Mouse (Mus musculus) CH12.LX (cell line): Measurements from ENCODE around the gene Ctbp2. TPM values are rescaled to one million over a fixed set of nuclear protein-coding genes. Genes with fewer than 3 reads are reported as not detected.

Experiments
- DNase-seq: peaks from one replicate; pipeline ENCODE4 v3.0.0-alpha.2; 2013; ENCODE audit errors: extremely low read depth
- H3K27ac ChIP-seq: 2 replicates; pipeline ENCODE4 v1.5.1; 2012; ENCODE audit warnings: low read depth, mild to moderate bottlenecking, control low read depth, moderate library complexity; ENCODE audit not compliant: insufficient read depth
- H3K27me3 ChIP-seq: replicated peaks from 2 replicates; pipeline ENCODE3; 2012; ENCODE audit warnings: inconsistent platforms
- H3K36me3 ChIP-seq, 2 experiments: replicated peaks in 1 of 2; 2 replicates each; pipeline versions ENCODE3 to v1.6.1; 2012; ENCODE audit warnings: inconsistent platforms in 1 of 2, low read length in 1 of 2, mild to moderate bottlenecking in 1 of 2, mixed read lengths in 1 of 2, moderate library complexity in 1 of 2; ENCODE audit not compliant: control insufficient read depth in 1 of 2, insufficient read depth in 1 of 2
- H3K4me1 ChIP-seq, 2 experiments: 2 replicates each; pipeline ENCODE4 v1.6.1; 2012; ENCODE audit warnings: inconsistent platforms in 1 of 2, moderate library complexity in 1 of 2; ENCODE audit not compliant: insufficient read depth in 2 of 2, control insufficient read depth in 1 of 2
- H3K4me2 ChIP-seq: 2 replicates; pipeline ENCODE4 v1.6.1; 2012; ENCODE audit warnings: low read depth, mild to moderate bottlenecking, control low read depth; ENCODE audit not compliant: poor library complexity, insufficient read depth, severe bottlenecking
- H3K4me3 ChIP-seq, 3 experiments: fragments of 150-350 bp in 1 of 3; sonication (generic) in 1 of 3; replicated peaks in 1 of 3; 2 replicates each; pipeline versions ENCODE3 to v1.5.1; 2011 to 2012; ENCODE audit warnings: low read depth in 2 of 3, low read length in 2 of 3, mild to moderate bottlenecking in 2 of 3, moderate library complexity in 2 of 3, control low read depth in 1 of 3, improper control_type of control experiment in 1 of 3, inconsistent platforms in 1 of 3, mixed read lengths in 1 of 3; ENCODE audit not compliant: poor library complexity in 1 of 3
- H3K79me2 ChIP-seq: replicated peaks from 2 replicates; pipeline ENCODE4 v1.6.1; 2012; ENCODE audit warnings: mild to moderate bottlenecking, moderate library complexity; ENCODE audit not compliant: control insufficient read depth, poor library complexity, insufficient read depth, severe bottlenecking; ENCODE audit errors: extremely low read depth
- H3K9ac ChIP-seq: 2 replicates; pipeline ENCODE4 v1.6.1; 2012; ENCODE audit warnings: low read depth, mild to moderate bottlenecking, control low read depth, moderate library complexity; ENCODE audit not compliant: insufficient read depth
- H3K9me3 ChIP-seq: replicated peaks from 2 replicates; pipeline ENCODE3; 2012; ENCODE audit warnings: low read length, inconsistent platforms, mixed read lengths
- CHD1 ChIP-seq: IDR thresholded peaks from 2 replicates; pipeline ENCODE4 v1.6.1; 2012; ENCODE audit warnings: low read depth, low read length, improper control_type of control experiment, inconsistent platforms
- CHD2 ChIP-seq: IDR thresholded peaks from 2 replicates; pipeline ENCODE4 v1.6.1; 2011; ENCODE audit warnings: low read length, improper control_type of control experiment
- E2F4 ChIP-seq: IDR thresholded peaks from 2 replicates; pipeline ENCODE4 v1.6.1; 2011; ENCODE audit warnings: low read depth, low read length, improper control_type of control experiment; ENCODE audit not compliant: insufficient replicate concordance
- GABPA ChIP-seq: IDR thresholded peaks from 2 replicates; pipeline ENCODE4 v1.6.1; 2012; ENCODE audit warnings: low read depth, low read length, improper control_type of control experiment, inconsistent platforms; ENCODE audit not compliant: insufficient replicate concordance
- JUN ChIP-seq: IDR thresholded peaks from 2 replicates; pipeline ENCODE4 v1.6.1; 2011; ENCODE audit warnings: low read depth, mild to moderate bottlenecking, low read length, improper control_type of control experiment, moderate library complexity; ENCODE audit not compliant: insufficient read depth
- MAFK ChIP-seq: IDR thresholded peaks from 2 replicates; pipeline ENCODE4 v1.6.1; 2011; ENCODE audit warnings: low read length, improper control_type of control experiment; ENCODE audit not compliant: insufficient replicate concordance
- MAZ ChIP-seq: IDR thresholded peaks from 2 replicates; pipeline ENCODE4 v1.6.1; 2012; ENCODE audit warnings: low read depth, mild to moderate bottlenecking, inconsistent platforms, low read length, improper control_type of control experiment, moderate library complexity
- MXI1 ChIP-seq: IDR thresholded peaks from 2 replicates; pipeline ENCODE4 v1.6.1; 2011; ENCODE audit warnings: mild to moderate bottlenecking, low read depth, low read length, improper control_type of control experiment
- POLR2AphosphoS2 ChIP-seq: IDR thresholded peaks from 2 replicates; pipeline ENCODE4 v1.6.1; 2011; ENCODE audit warnings: low read depth, low read length, improper control_type of control experiment
- RAD21 ChIP-seq: IDR thresholded peaks from 2 replicates; pipeline ENCODE4 v1.6.1; 2011; ENCODE audit warnings: low read depth, mild to moderate bottlenecking, low read length, improper control_type of control experiment, moderate library complexity
- SIN3A ChIP-seq: IDR thresholded peaks from 2 replicates; pipeline ENCODE4 v1.6.1; 2012; ENCODE audit warnings: low read length, improper control_type of control experiment, inconsistent platforms
- TBP ChIP-seq: conservative IDR thresholded peaks from 2 replicates; pipeline ENCODE4 v1.6.1; 2011; ENCODE audit warnings: low read depth, low read length, improper control_type of control experiment
- UBTF ChIP-seq: IDR thresholded peaks from 2 replicates; pipeline ENCODE4 v1.6.1; 2012; ENCODE audit warnings: low read depth, mild to moderate bottlenecking, inconsistent platforms, low read length, improper control_type of control experiment, moderate library complexity
- USF1 ChIP-seq: IDR thresholded peaks from 2 replicates; pipeline ENCODE4 v1.6.1; 2014; ENCODE audit warnings: low read depth, mild to moderate bottlenecking, inconsistent platforms, low read length, improper control_type of control experiment
- USF2 ChIP-seq: conservative IDR thresholded peaks from 2 replicates; pipeline ENCODE4 v1.6.1; 2011; ENCODE audit warnings: low read depth, low read length, improper control_type of control experiment
- ZC3H11A ChIP-seq: IDR thresholded peaks from 2 replicates; pipeline ENCODE4 v1.6.1; 2012; ENCODE audit warnings: low read depth, mild to moderate bottlenecking, inconsistent platforms, low read length, improper control_type of control experiment
- ZKSCAN1 ChIP-seq: IDR thresholded peaks from 2 replicates; pipeline ENCODE4 v1.6.1; 2012; ENCODE audit warnings: low read depth, inconsistent platforms, low read length, improper control_type of control experiment, borderline replicate concordance
- dilution Hi-C: fragments of 300-500 bp; cut with MboI; formaldehyde crosslinking; loops from 2 replicates; pipeline ENCODE4 v1.14.3; 2020; ENCODE audit warnings: low sequenced_read_pairs; ENCODE audit not compliant: extremely low pct_unique_long_range_greater_than_20kb, extremely low pct_ligation_motif_present
- in situ Hi-C: fragments of 300-500 bp; cut with MboI; formaldehyde crosslinking; loops from 3 replicates; pipeline ENCODE4 v1.14.3; 2019; ENCODE audit warnings: low sequenced_read_pairs, low pct_ligation_motif_present, low pct_unique_long_range_greater_than_20kb, mixed read lengths
- polyA plus RNA-seq: library from polyadenylated mRNA; unstranded; fragments of >175 nt; gene quantifications from 2 replicates; pipeline ENCODE4 v1.2.1, GENCODE M21; 2012; ENCODE audit warnings: low read depth; ENCODE audit not compliant: insufficient read length
- total RNA-seq, 2 experiments: library from RNA; depleted of rRNA; stranded (reverse); fragments of 300-350 nt in 1 of 2; fragments of >200 nt in 1 of 2; gene quantifications; 2 replicates each; pipeline ENCODE4 v1.2.3; 2012 to 2014

Gene Ctbp2
- total and polyA plus RNA-seq, 3 experiments: 0.59 to 1.1 (median 0.68) TPM

GRCm38 (mm10) chr7:133066776-133067175 is 57.4 kb downstream of the Ctbp2 start:
- no peaks in the 10 kb centered on the region for H3K4me1 ChIP-seq
- TF ChIP-seq MXI1: no peak
- no peak for TF ChIP-seq MAZ
- TF ChIP-seq ZC3H11A: no peak
- TF ChIP-seq JUN: no peak
- no peak for TF ChIP-seq RAD21
- TF ChIP-seq USF2: no peak
- no peak for TF ChIP-seq E2F4
- no peak for TF ChIP-seq GABPA
- no peak for TF ChIP-seq USF1
- no peak for TF ChIP-seq POLR2AphosphoS2
- no peak for TF ChIP-seq CHD1
- TF ChIP-seq MAFK: no peak
- no peak for TF ChIP-seq SIN3A
- TF ChIP-seq TBP: no peak
- no peak for TF ChIP-seq ZKSCAN1
- TF ChIP-seq UBTF: no peak
- no peak for DNase-seq
- no peaks in the 10 kb centered on the region for H3K79me2 ChIP-seq
- H3K9ac ChIP-seq: no peak overlapping the region
- H3K4me3 ChIP-seq: no peak overlapping the region
- in situ Hi-C loops (no loop called here), dilution Hi-C loops (no loop called here)
- no peaks in the 10 kb centered on the region for H3K36me3 ChIP-seq
- no peak overlapping the region for H3K4me2 ChIP-seq
- peaks cover 92% of the 10 kb centered on the region for H3K27me3 ChIP-seq
- no peak overlapping the region for H3K27ac ChIP-seq
- H3K9me3 ChIP-seq: no peaks in the 10 kb centered on the region

- Histone ChIP-seq H3K9ac (no peak overlapping the region), H3K27ac (no peak overlapping the region), H3K9me3 (no peaks in the 10 kb centered on the region), H3K79me2 (no peaks in the 10 kb centered on the region), H3K36me3 (no peaks in the 10 kb centered on the region), H3K4me3 (no peak overlapping the region), H3K4me2 (no peak overlapping the region), H3K4me1 (no peaks in the 10 kb centered on the region), H3K27me3 (peaks cover 93% of the 10 kb centered on the region)
- dilution Hi-C loops: no loop called here
- DNase-seq: no peak
- no peak for TF ChIP-seq CHD2
- no peak for TF ChIP-seq POLR2AphosphoS2
- in situ Hi-C loops: no loop called here
Measured at GRCm38 (mm10) chr7:133062055-133062454, 62.1 kb downstream of the Ctbp2 start.
